Mouse (Mus musculus) retina, embryonic 14.5 days (tissue): Measurements from ENCODE around the gene Ddx3x.
"Not testable (repeated sequence)": the region's sequence is repeated elsewhere in the genome, so short reads cannot be mapped to it uniquely, and the experiment has no call there.

ENCODE experiments used
- DNase-seq: peaks from one replicate; pipeline ENCODE4 v3.0.0-alpha.2; 2015; ENCODE audit warnings: low spot score

The Ddx3x gene

GRCm38 (mm10) chrX:13281329-13282088, 739 bp downstream of the Ddx3x start:
- peak; percentile 72 for DNase-seq

DNA sequence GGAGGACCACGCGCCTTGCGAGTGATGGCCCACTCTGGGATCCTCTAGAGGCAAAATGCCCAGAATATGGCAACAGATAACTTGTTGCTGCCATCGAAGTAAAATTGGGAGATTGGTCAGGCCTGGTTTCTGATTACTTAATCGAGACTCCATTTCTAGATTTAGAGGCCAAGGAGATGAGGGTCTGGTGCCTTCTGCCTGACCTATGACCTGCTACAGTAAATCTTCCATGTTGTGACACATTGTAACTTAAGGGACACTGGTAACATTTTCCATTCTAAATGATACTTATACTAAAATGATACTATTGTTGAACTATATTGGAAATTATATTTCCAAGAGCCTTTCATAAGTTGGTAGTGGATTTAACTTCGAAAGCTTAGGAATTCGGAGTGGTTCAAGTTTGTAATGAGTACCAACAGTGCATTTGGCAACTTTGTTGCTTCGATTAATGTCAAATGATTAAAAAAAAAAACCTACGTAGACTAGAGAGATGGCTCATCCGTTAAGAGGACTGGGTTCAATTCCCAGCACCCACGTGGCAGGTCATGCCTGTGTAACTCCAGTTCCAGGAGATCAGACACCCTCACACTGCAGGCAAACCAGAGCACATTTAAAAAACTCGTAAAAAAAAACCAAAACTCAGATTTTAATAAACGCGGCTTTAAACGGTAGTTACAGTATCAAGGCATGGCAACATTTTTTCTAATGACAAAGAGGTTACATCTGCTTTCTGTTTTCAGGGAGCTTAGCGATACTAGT, 1.5 kb downstream of the Ddx3x start:
- no peak for DNase-seq

DNA sequence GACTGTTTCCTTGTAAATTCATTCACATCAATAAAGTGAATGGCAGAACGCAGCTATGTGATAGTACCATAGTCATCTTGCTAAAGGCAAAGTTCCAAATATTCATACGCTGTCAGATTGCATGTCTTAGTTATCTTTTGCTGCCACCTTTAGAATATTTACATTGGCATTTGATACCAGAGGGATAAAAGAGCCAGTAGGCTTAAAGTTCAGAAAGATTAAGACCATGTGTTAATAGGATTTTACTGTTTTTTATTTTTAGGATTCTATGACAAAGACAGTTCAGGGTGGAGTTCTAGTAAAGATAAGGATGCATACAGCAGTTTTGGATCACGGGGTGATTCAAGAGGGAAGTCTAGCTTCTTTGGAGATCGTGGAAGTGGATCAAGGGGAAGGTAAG, 5.0 kb downstream of the Ddx3x start:
- no peak for DNase-seq

- no peak for DNase-seq
Measured at GRCm38 (mm10) chrX:13294505-13295228, 13.9 kb downstream of the Ddx3x start.

- DNase-seq, result no peak
Measured at GRCm38 (mm10) chrX:13295229-13295571, 14.4 kb downstream of the Ddx3x start.

DNA sequence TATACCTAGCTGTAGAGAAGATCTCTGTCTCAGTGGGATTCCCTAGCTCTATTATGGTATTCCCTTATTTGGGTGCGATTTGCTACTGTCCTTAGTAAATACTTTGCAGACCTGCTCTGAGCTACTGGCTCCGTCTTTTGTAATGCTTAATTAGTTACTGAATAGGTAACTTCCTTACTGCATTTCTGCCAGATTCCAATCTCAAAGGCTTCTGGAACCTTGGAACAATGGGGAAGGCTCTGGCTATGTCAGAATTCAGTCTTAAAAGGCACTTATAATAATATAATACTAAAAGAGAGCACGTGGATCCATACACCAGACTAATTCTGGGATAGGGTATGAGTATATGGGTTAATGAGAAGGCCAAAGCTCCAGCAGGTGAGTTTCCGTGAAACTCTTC, 15.5 kb downstream of the Ddx3x start:
- not testable (repeated sequence) for DNase-seq

- DNase-seq, result no peak
Measured at GRCm38 (mm10) chrX:13306190-13306589, 25.4 kb downstream of the Ddx3x start.

- DNase-seq, result no peak
Measured at GRCm38 (mm10) chrX:13311396-13311795, 30.6 kb downstream of the Ddx3x start.

DNA sequence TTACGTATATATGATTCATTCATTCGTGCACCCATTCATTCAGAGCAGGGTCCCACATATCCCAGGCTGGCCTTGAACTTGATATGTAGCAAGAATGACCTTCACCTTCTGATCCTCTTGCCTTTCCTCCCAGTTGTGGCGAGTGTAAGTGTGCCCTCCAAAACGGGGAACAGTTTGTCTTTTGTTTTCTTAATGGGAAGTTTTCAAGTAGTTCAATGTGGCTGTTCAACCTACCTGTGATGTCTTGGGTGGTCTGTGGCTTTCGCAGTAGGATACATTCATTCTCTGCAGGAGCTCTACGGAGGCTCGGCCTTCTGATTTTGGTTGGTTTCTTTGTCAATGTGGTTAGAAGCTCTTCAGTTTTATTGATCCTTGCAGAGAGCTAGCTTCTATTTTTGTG, 48.8 kb downstream of the Ddx3x start:
- no peak for DNase-seq
